Mouse (Mus musculus) WW6 (cell line): ENCODE data around the gene Macf1.
"Not testable (repeated sequence)": the region's sequence is repeated elsewhere in the genome, so short reads cannot be mapped to it uniquely, and the experiment has no call there.

Experiments
- DNase-seq: peaks from one replicate; pipeline ENCODE4 v3.0.0-alpha.2; 2013; ENCODE audit warnings: low read depth, low spot score

The Macf1 gene

DNA sequence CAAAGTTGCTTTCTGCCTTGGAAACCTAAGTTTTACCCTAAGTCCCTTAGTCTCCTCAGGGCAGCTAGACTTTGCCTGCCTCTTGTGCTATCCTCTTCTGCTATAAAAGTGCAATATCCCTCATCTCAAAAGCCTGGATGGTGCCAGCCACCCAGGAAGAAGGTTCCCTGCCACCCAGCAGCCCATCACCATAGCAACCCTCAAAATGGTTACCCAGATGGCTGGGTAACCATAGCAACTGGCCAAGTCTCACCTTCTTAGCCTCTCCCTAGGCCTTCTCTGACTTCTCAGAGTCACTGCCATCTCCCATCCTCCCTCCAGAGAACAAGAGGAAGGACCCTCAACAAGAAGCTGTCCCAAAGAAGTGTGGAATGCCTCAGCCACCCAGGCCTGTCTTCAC, 13.6 kb downstream of the Macf1 start:
- DNase-seq = no peak

DNA sequence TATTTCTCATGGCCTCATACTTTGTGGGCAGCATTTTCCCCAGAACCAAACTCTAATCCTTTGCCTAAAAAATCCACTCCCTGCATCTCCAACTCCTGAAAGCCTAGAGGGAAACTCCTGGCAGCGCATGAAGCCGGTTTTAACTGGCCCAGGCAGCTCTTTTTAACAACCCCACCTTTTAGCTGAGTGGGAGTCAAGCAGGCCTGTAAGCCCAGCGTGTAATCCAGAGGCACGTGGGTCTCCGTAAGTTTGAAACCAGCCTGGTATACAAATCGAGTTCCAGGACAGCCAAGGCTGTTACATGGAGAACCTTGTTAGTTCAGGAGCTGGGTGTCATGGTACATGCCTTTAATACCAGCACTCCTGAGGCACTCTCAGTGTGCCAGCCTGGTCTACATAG, 14.5 kb downstream of the Macf1 start:
- no peak for DNase-seq

DNA sequence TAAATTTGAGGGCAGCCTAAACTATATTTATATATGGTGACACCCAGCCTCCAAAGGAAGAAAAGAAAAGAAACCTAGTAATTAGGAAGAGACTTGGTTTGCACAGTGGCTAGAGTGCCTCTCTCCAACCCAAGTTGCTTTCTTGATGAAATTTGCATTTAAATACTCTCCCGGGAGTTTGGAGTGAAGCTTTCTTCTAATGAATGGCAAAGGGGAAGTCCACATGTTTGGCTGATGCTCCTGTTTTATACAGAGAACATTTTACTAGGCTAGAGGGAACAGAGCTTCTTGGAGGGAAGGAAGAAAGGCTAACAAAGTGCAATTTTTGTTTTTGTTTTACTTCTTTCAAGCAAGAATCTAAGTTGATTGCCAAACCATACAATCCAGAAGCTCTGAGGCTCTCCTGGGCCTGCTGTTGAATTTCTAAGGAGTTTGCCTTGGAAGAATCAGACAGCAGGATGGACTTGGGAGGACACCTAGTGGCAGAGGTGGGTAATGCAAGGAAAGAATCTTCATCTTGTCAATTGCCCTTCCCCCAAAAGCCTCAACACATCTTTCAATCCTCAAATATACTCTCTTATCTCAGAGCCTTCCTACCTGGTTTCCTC, 16.8 kb downstream of the Macf1 start:
- no peak for DNase-seq

DNA sequence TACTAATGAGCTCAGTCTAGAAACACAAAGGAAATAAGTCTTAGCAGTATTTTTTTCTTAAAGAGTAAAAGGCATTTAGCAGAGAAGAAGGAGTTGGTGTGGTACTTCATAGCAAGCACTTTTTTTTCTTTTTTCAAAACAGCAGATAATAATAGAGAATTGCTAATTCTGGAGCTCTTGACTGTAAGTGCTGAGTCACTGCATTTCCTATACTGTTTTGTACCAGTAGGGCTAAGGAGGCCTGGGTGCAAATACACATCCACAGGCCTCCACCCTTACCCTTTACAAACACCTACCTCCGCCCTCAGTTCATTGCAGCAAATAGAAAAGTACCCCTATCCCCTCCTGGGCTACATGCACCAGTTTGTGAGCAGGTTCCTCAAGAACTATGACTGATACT, 17.6 kb downstream of the Macf1 start:
- no peak for DNase-seq

DNA sequence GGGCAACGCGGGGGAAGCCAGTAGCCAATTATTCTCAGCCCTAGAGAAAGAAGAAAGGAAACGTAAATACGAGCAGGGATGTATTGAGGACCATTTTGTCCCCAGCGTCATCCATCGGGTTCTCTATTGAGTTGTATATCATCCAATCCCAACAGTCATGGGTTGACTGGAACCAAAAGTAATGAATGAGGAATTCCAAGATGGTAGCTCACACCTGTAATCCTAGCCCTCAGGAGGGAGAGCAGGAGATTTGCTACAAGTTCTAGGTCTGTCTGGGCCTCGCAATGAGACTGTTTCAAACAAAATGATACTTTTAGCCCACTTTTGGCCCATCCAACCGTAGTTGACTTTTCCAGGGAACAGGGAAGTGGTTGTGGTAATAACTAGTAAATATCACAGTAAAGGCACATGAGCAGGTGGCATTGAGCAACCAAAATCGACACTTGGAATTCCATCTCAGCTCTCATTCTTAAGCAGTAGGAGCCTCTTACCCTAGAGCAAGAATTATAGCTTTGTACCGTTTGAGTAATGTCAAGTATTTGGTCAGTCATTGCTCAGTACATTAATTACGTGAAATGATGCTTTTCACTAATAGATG, 18.4 kb downstream of the Macf1 start:
- DNase-seq = no peak

DNA sequence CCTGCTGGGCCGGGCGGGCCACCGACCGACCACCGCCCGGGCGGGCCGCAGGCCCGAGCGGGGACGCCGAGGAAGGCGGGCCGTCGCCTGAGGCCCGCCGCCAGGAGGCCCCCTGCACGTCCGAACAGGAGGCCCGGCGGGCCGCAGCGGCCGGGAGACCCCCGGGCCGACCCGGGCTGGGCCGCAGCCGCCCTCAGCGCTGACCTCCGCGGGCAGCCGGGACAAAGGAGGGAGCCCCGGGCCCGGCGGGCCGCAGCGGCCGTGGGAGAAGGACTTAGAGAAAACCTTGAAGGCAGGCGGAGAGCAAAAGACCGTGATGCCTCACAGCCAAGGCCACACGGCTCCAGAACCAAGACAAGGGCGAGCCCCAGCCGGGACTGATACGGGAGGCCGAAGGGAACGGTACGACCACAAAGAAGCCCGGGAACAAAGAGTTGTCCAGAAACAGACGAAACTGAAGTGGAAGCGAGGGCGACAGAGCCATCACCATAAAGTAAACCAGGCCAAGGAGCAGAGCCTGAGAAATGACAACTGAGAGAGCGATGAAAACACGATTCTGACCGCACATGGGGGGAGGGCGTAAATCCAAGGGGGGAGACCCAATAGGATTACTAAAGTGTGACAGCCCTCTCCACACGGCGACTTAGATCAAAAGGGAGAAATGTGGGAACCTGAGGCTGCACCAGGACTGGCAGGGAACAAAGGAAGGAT, 19.1 kb downstream of the Macf1 start:
- DNase-seq = no peak

- DNase-seq = no peak
These were observed 19.9 kb downstream of the Macf1 start for GRCm38 (mm10) chr4:123664021-123664950.

- no peak for DNase-seq
These were observed 20.5 kb downstream of the Macf1 start for GRCm38 (mm10) chr4:123663688-123663965.

GRCm38 (mm10) chr4:123662914-123663687, 21.1 kb downstream of the Macf1 start:
- peak; percentile 71 for DNase-seq

GRCm38 (mm10) chr4:123658175-123658574, 26.0 kb downstream of the Macf1 start:
- DNase-seq = no peak

GRCm38 (mm10) chr4:123655245-123655644, 28.9 kb downstream of the Macf1 start:
- DNase-seq = no peak

- DNase-seq = no peak
These were observed 29.6 kb downstream of the Macf1 start for GRCm38 (mm10) chr4:123654566-123654965.

DNA sequence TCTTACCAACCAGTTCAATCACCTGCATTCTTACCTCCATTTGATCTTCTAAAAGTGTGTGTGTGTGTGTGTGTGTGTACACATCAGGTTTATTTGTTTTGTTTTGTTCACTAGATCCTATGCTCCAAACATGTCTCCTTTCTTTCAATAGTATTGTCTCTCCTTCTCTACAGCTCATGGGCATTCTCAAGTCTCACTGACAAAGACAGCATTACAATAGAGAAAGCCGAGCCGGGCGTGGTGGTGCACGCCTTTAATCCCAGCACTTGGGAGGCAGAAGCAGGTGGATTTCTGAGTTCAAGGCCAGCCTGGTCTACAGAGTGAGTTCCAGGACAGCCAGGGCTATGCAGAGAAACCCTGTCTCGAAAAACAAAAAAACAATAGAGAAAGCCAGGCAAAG, 30.7 kb downstream of the Macf1 start:
- DNase-seq = not testable (repeated sequence)

DNA sequence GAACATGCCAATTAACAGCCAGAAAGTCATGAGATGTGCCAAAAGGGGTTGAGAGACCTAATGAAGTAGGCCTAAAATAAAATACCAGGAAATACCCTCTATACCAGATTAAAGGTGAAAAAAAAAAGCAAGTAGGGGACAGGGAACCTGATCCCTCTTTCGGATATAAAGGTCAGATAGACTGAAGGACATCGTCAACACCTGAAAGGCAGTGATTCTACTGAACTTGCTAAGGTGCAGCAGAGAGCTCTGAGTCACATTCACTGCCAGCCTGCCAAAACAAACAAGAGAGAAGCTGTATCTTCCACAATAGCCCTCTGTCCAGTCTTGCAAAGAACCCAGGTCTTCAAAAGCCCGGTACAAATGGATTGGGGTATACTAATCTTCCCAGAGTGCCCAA, 32.0 kb downstream of the Macf1 start:
- DNase-seq = no peak

- DNase-seq = no peak
These were observed 35.0 kb downstream of the Macf1 start for GRCm38 (mm10) chr4:123649131-123649530.

DNA sequence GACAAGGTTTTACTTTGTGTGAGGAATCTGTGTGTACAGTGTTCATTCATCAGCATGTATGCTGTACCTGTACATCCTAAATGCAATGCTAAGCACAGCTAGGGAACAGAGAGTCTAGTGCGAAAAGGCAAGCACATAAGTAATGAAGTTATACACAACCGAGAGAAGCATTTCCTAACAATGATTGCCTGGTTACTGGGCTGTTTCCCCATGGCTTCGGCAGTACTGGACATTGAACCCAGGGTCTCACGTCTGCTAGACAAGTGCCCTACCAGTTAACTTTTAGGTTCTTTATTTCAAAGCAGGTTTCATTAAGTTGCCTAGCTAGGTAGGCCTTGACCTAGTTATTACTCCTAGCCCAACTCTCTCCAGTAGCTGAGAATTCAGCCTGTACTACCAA, 36.5 kb downstream of the Macf1 start:
- DNase-seq = no peak

- DNase-seq = no peak
These were observed 37.1 kb downstream of the Macf1 start for GRCm38 (mm10) chr4:123647109-123647508.

GRCm38 (mm10) chr4:123645246-123645845, 38.8 kb downstream of the Macf1 start:
- no peak for DNase-seq

DNA sequence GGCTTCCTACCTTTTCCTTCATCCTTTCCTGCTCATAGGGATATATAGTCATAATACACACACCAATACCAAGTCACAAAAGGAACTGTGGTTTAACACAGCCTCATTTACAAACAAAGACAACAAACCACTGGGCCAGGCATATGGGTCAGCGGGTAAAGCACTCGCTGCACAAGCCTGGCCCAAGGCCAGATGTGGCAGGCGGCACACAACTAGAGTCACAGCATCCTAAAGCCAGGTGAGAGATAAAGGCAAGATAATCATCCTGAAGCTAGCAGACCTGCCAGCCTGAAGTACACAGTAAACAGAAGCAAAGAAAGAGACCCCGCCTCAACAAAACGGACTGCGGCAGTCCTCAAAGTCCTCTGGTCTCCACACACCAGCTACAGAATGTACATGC, 40.6 kb downstream of the Macf1 start:
- DNase-seq = no peak

DNA sequence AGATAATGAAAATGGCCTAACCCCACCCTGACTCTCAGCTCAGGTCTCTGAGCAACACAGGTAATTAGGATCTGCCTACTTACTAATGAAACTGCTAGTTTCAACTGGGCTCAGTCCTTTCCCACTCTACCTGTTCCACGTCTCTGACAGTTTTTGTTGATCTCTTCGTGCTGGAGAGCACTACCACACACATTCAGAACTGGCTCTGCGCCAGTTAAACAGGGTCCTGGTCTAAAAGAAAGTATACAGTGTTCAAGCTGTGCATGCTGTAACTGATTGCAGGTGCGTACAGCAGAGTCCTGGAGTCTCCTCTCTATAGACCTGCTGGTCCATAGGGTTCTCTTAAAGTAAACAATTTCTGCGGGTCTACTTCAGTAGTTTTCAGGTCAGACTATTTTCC, 41.3 kb downstream of the Macf1 start:
- DNase-seq = no peak

- no peak for DNase-seq
These were observed 47.0 kb downstream of the Macf1 start for GRCm38 (mm10) chr4:123637136-123637535.
